Comparison of ENCODE assay signal across 8 mouse cellular contexts in the genomic region with DNA sequence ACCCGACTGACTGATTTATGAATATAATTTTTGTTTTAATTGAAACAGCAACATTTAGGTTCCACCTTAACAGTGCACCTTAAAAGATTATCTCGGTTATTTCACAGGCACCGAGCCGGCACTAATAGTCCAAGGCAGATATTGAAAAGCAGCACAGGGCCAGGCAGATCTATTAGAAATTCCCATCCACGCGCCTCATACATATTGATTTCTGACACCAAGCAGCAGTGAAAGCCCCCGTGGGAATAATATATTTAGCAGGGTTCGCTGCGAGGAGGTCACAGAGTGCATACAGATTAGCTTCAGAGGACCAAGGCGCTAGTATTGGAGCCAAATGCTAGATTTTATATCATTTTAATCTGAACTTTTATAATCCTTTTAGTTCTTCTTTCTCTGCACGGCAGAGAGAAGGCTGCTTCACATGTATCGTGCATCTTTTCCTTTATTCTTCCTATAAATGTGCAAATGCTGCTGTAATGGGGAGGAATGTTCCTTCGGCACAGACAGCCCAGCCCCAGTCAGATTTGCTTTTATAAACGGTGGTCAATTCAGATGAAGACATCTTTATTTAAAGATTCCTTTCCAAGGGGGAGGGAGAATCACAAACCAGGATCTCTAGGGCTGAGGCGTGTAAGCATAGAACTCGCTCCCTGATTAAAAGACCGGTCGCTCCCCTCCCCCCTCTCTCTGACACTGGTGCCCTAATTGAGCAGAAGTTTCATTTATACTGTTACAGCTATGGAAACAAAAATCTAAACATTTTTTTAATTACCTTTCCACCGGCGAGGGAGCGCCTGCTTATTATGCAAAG.
DNase-seq lines count a peak whose midpoint lies in the region; ATAC-seq and TF ChIP-seq lines count a peak whose summit lies in the region.

No protein-coding gene starts in this region.

- no peaks in the 10 kb centered on the region for H3K36me3 ChIP-seq in kidney, adult 2 months (ENCODE audit: control insufficient read depth, insufficient read depth, low read length)
- H3K36me3 ChIP-seq in forebrain, embryonic 13.5 days (ENCODE audit: poor library complexity, severe bottlenecking): no peaks in the 10 kb centered on the region
- H3K36me3 ChIP-seq in intestine, embryonic 16.5 days (ENCODE audit: control insufficient read depth, insufficient read depth, low read length): no peaks in the 10 kb centered on the region
- H3K36me3 ChIP-seq in neural tube, embryonic 12.5 days: no peaks in the 10 kb centered on the region

- no peaks in the 10 kb centered on the region for H3K4me1 ChIP-seq in kidney, adult 2 months (ENCODE audit: control insufficient read depth, insufficient read depth, low read length)
- H3K4me1 ChIP-seq in forebrain, embryonic 13.5 days: peaks cover 60% of the 10 kb centered on the region
- H3K4me1 ChIP-seq in intestine, embryonic 16.5 days (ENCODE audit: control insufficient read depth, insufficient read depth, low read length): no peaks in the 10 kb centered on the region
- peaks cover 44% of the 10 kb centered on the region for H3K4me1 ChIP-seq in neural tube, embryonic 12.5 days

- WGBS in kidney, adult 2 months: 31% methylated on average over 21 of the region's 21 CpGs
- 3% methylated on average over 21 of the region's 21 CpGs for WGBS in forebrain, embryonic 13.5 days
- WGBS in intestine, embryonic 16.5 days: 25% methylated on average over 21 of the region's 21 CpGs
- WGBS in neural tube, embryonic 12.5 days: 10% methylated on average over 21 of the region's 21 CpGs

- DNase-seq in kidney, adult 2 months: no peak
- no peak for DNase-seq in kidney, adult 8-10 months
- DNase-seq in cerebellum, adult 11 months: peak; percentile 4
- DNase-seq in ovary, postnatal 10 days (ENCODE audit: low spot score): no peak

- peak overlapping the region; percentile 65 for H3K4me2 ChIP-seq in forebrain, embryonic 13.5 days
- H3K4me2 ChIP-seq in intestine, embryonic 16.5 days (ENCODE audit: low read depth, low read length): peak overlapping the region; percentile 32
- H3K4me2 ChIP-seq in neural tube, embryonic 12.5 days (replicated peaks): peak overlapping the region; percentile 54

- TF ChIP-seq CTCF in kidney, adult 2 months (conservative IDR thresholded peaks at IDR 0.05; ENCODE audit: insufficient read depth, insufficient read length, low read depth, low read length): no peak

- no peaks in the 10 kb centered on the region for H3K9me3 ChIP-seq in forebrain, embryonic 13.5 days (replicated peaks)
- H3K9me3 ChIP-seq in intestine, embryonic 16.5 days (ENCODE audit: control insufficient read depth, low read length): no peaks in the 10 kb centered on the region
- no peaks in the 10 kb centered on the region for H3K9me3 ChIP-seq in neural tube, embryonic 12.5 days

- no peak overlapping the region for H3K27ac ChIP-seq in kidney, adult 2 months (ENCODE audit: insufficient read depth, low read depth, low read length)
- peak overlapping the region; percentile 65 for H3K27ac ChIP-seq in forebrain, embryonic 13.5 days
- no peak overlapping the region for H3K27ac ChIP-seq in intestine, embryonic 16.5 days (ENCODE audit: low read length)
- H3K27ac ChIP-seq in neural tube, embryonic 12.5 days: peak overlapping the region; percentile 73

- peak; percentile 90 for ATAC-seq in forebrain, embryonic 13.5 days
- ATAC-seq in intestine, embryonic 16.5 days: no peak
- peak; percentile 89 for ATAC-seq in neural tube, embryonic 12.5 days (ENCODE audit: low FRiP score, low read depth)
- ATAC-seq in inflammation-experienced regulatory T-cells, adult 6 months: no peak

- TF ChIP-seq POLR2A in kidney, adult 2 months (IDR thresholded peaks at IDR 0.05; ENCODE audit: low read depth, low read length): no peak

- peak overlapping the region; percentile 43; the same call in 1 of the 2 replicates for H3K9ac ChIP-seq in forebrain, embryonic 13.5 days
- H3K9ac ChIP-seq in intestine, embryonic 16.5 days (ENCODE audit: low read depth, low read length): no peak overlapping the region
- H3K9ac ChIP-seq in neural tube, embryonic 12.5 days: no peak overlapping the region

- H3K4me3 ChIP-seq in kidney, adult 2 months (ENCODE audit: insufficient read depth, low read depth, low read length): 0 out of 2 replicates have a peak overlapping the region, but pooled peaks have one; percentile 26
- H3K4me3 ChIP-seq in forebrain, embryonic 13.5 days: peak overlapping the region; percentile 39
- no peak overlapping the region for H3K4me3 ChIP-seq in intestine, embryonic 16.5 days (ENCODE audit: low read length)
- peak overlapping the region; percentile 20 for H3K4me3 ChIP-seq in neural tube, embryonic 12.5 days

- no peaks in the 10 kb centered on the region for H3K27me3 ChIP-seq in kidney, adult 2 months (replicated peaks; ENCODE audit: control insufficient read depth, insufficient read depth, low read length)
- H3K27me3 ChIP-seq in forebrain, embryonic 13.5 days: no peaks in the 10 kb centered on the region
- no peaks in the 10 kb centered on the region for H3K27me3 ChIP-seq in intestine, embryonic 16.5 days (replicated peaks; ENCODE audit: control insufficient read depth, insufficient read depth, low read length)
- H3K27me3 ChIP-seq in neural tube, embryonic 12.5 days (replicated peaks): no peaks in the 10 kb centered on the region

Comparison
In these comparisons a context has a peak if more than half of its experiments do, and no peak if none do; other contexts are left out.
1. H3K27ac ChIP-seq: peak in forebrain, embryonic 13.5 days (single experiment) and neural tube, embryonic 12.5 days (single experiment); none in kidney, adult 2 months (single experiment) and intestine, embryonic 16.5 days (single experiment).
2. ATAC-seq: peak in forebrain, embryonic 13.5 days (single experiment) and neural tube, embryonic 12.5 days (single experiment); none in intestine, embryonic 16.5 days (single experiment) and inflammation-experienced regulatory T-cells, adult 6 months (single experiment).
3. Peak in every context shown above with its lines, with median percentiles within 50 percentile points of each other: H3K4me2 ChIP-seq.